Mouse (Mus musculus): ENCODE measurements around the gene Ampd1. TPM values are rescaled to one million over a fixed set of nuclear protein-coding genes. Genes with fewer than 3 reads are reported as not detected.

The Ampd1 gene
- total RNA-seq, 2 experiments from 2014 or later, result not detected

DNA sequence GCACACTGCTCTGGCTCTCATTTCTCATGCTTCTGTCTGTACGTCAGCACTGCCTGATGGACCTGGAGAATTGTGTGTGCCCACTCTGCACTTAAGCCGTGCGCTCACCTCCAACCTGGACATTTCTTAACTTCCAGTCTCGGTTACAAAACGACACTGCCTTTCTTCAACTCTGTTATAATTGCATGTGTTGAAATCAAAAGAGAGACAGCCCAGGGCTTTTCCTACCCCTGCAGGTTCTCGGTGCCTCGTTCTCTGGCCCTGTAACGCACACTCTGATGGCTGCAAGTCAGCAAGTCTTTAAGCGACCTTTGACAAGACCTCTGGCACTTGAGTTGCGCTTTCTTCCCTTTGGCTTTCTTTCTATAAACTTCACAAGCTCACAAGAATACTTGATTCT is 68.6 kb downstream of the Ampd1 start:
- intact Hi-C loops (cut with DNase I), result no loop called here
- DNase-seq (ENCODE audit: extremely low spot score in 1 of 2, low spot score in 2 of 2), result no peak

DNA sequence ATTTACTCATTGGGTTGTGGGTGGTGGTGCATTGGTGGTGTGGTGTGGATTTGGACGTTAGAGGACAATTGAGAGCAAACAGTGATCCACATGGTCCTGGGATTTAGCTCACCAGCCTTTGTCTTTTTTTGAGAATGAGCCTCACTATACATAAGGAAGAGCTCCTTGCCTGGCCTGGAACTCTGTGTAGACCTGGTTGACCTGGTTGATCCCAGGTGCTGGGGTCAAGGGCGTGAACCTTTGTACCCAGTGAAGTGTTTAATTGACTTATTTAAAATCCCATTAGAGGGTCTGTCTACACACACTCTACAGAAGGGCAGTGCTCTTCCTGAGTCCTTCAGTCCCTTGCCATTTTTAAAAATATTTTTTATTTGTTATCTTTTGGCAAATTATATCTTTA is 71.5 kb downstream of the Ampd1 start:
- no peak for DNase-seq (ENCODE audit: extremely low spot score in 1 of 2, low spot score in 2 of 2)
- intact Hi-C loops (cut with DNase I), result no loop called here

GRCm38 (mm10) chr3:103145791-103146190 is 72.0 kb downstream of the Ampd1 start:
- intact Hi-C loops (cut with DNase I), result no loop called here
- DNase-seq (ENCODE audit: extremely low spot score in 1 of 2, low spot score in 2 of 2), result no peak

- no peak for DNase-seq (ENCODE audit: extremely low spot score in 1 of 2, low spot score in 2 of 2)
- intact Hi-C loops (cut with DNase I), result no loop called here
Observed at GRCm38 (mm10) chr3:103146330-103147166, 72.7 kb downstream of the Ampd1 start.

GRCm38 (mm10) chr3:103147775-103148174 is 74.0 kb downstream of the Ampd1 start:
- DNase-seq (ENCODE audit: extremely low spot score in 1 of 2, low spot score in 2 of 2), result no peak
- intact Hi-C loops (cut with DNase I), result no loop called here

- no peak for DNase-seq (ENCODE audit: extremely low spot score in 1 of 2, low spot score in 2 of 2)
- intact Hi-C loops (cut with DNase I), result no loop called here
Observed at GRCm38 (mm10) chr3:103148941-103149340, 75.1 kb downstream of the Ampd1 start.

Other genes starting within 250 kb of the Ampd1 start
- not detected for gene Sycp1, start 137.9 kb upstream of the Ampd1 start, total RNA-seq (2021)
- gene Nr1h5, start 109.9 kb upstream of the Ampd1 start, total RNA-seq (2021), result not detected
- 10 to 100 TPM; 83.3 to 85.2 TPM for gene Sike1, start 78.3 kb upstream of the Ampd1 start, total RNA-seq (2021)
- gene Csde1, start 53.6 kb upstream of the Ampd1 start, total RNA-seq (2021), result 100 to 1,000 TPM; 289 to 294 TPM
- 100 to 1,000 TPM; 143 to 169 TPM for gene Nras, start 15.7 kb upstream of the Ampd1 start, total RNA-seq (2021)
- gene Dennd2c, start 28.6 kb downstream of the Ampd1 start, total RNA-seq (2021), result 1 to 10 TPM in 1 of 2 experiments, under 1 TPM in 1; 0.95 to 1.2 TPM
- 10 to 100 TPM; 69.6 to 77.7 TPM for gene Bcas2, start 97.6 kb downstream of the Ampd1 start, total RNA-seq (2021)
- 10 to 100 TPM; 58.9 to 60.2 TPM for gene Trim33, start 205.3 kb downstream of the Ampd1 start, total RNA-seq (2021)